Mouse (Mus musculus) midbrain, embryonic 11.5 days (tissue): ENCODE data around the gene Clasp2. TPM values are rescaled to one million over a fixed set of nuclear protein-coding genes. Genes with fewer than 3 reads are reported as not detected.
"Not testable (repeated sequence)": the region's sequence is repeated elsewhere in the genome, so short reads cannot be mapped to it uniquely, and the experiment has no call there.

ENCODE experiments used
- ATAC-seq: fragments of 200-750 bp; cut with Nextera tagmentation; 2 replicates; pipeline ENCODE4 v1.8.0; 2017; ENCODE audit warnings: moderate TSS enrichment, moderate library complexity; ENCODE audit not compliant: low FRiP score
- DNase-seq: peaks from one replicate; pipeline ENCODE4 v3.0.0; 2015; ENCODE audit warnings: low spot score; ENCODE audit errors: missing footprints
- H3K27ac ChIP-seq: fragments of 300-500 bp; sonication (generic); 2 replicates; pipeline ENCODE4 v1.5.1; 2014; ENCODE audit warnings: low read depth, low read length
- H3K27me3 ChIP-seq: fragments of 300-500 bp; sonication (generic); 2 replicates; pipeline ENCODE4 v1.6.1; 2014; ENCODE audit warnings: mild to moderate bottlenecking, low read length, moderate library complexity, mixed read lengths; ENCODE audit not compliant: control insufficient read depth, insufficient read depth
- H3K36me3 ChIP-seq: fragments of 300-500 bp; sonication (generic); 2 replicates; pipeline ENCODE4 v1.6.1; 2014; ENCODE audit warnings: mild to moderate bottlenecking, low read length, moderate library complexity, mixed read lengths; ENCODE audit not compliant: control insufficient read depth, insufficient read depth
- H3K4me1 ChIP-seq: fragments of 300-500 bp; sonication (generic); 2 replicates; pipeline ENCODE4 v1.6.1; 2014; ENCODE audit warnings: low read length; ENCODE audit not compliant: control insufficient read depth, insufficient read depth
- H3K4me2 ChIP-seq: fragments of 300-500 bp; sonication (generic); 2 replicates; pipeline ENCODE4 v1.6.1; 2014; ENCODE audit warnings: mild to moderate bottlenecking, moderate library complexity
- H3K4me3 ChIP-seq: fragments of 300-500 bp; sonication (generic); 2 replicates; pipeline ENCODE4 v1.5.1; 2014; ENCODE audit warnings: low read depth, low read length
- H3K9ac ChIP-seq: fragments of 300-500 bp; sonication (generic); 2 replicates; pipeline ENCODE4 v1.6.1; 2014; ENCODE audit warnings: low read length
- H3K9me3 ChIP-seq: fragments of 300-500 bp; sonication (generic); 2 replicates; pipeline ENCODE4 v1.6.1; 2016; ENCODE audit warnings: low read length; ENCODE audit not compliant: control insufficient read depth
- whole genome bisulfite sequencing: fragments of 180-500 bp; shearing (Covaris S2); extraction: QIAGEN DNeasy Blood & Tissue Kit; methylation state at CpG from one replicate; pipeline ENCODE4 v1.1.7; 2014; 5-methylcytosine and 5-hydroxymethylcytosine counted together
- polyA plus RNA-seq: library from polyadenylated mRNA; unstranded; fragments of >200 nt; fragmentation: Nextera tagmentation; extraction: Ambion mirVana; gene quantifications from 2 replicates; pipeline ENCODE4 v1.2.1, GENCODE M21; 2014

Gene Clasp2
- polyA plus RNA-seq, 1 experiment from 2014 or later: 53.2 TPM

GRCm38 (mm10) chr9:113780863-113781262 is 39.6 kb downstream of the Clasp2 start:
- no peak for DNase-seq
- H3K4me1 ChIP-seq: no peaks in the 10 kb centered on the region
- H3K36me3 ChIP-seq: no peaks in the 10 kb centered on the region
- no peak overlapping the region for H3K9ac ChIP-seq
- H3K27me3 ChIP-seq: no peaks in the 10 kb centered on the region
- 86% methylated on average over 3 of the region's 3 CpGs for WGBS
- H3K4me2 ChIP-seq: no peak overlapping the region
- H3K4me3 ChIP-seq: no peak overlapping the region
- no peaks in the 10 kb centered on the region for H3K9me3 ChIP-seq
- ATAC-seq: no peak
- no peak overlapping the region for H3K27ac ChIP-seq

DNA sequence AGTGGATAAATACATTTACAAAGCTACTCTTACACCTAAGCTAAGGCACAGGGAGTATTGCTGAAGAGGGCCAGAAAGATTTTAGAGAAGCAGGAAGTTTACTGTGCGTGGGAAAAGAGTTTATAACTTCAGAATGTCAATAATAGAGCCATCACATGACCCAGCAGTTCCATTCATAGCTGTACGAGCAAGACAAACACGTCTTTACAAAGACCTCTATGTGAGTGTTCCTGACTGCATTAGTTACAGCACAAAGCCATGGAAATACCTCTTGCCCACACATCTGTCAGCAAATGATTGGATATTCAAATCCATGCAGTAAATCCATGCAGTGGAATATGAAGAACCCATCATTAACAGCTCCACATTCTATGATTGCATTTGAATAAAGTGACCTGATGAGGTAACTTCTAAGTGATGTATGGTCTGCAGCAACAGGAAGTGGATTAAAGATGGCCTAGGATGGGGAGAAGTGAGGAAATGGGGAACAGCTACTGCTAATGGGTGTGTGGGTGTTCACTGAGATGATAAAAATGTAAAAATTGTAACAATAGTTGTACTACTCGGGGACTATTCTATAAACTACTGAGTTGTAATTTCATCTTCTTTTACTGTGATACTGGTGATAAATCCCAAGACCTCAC is 41.2 kb downstream of the Clasp2 start:
- Histone ChIP-seq H3K36me3 (no peaks in the 10 kb centered on the region), H3K9ac (no peak overlapping the region), H3K27me3 (no peaks in the 10 kb centered on the region), H3K27ac (no peak overlapping the region), H3K4me1 (no peaks in the 10 kb centered on the region), H3K4me3 (no peak overlapping the region), H3K9me3 (no peaks in the 10 kb centered on the region), H3K4me2 (no peak overlapping the region)
- WGBS: 56% methylated on average over 4 of the region's 4 CpGs
- ATAC-seq (no peak), DNase-seq (no peak)

DNA sequence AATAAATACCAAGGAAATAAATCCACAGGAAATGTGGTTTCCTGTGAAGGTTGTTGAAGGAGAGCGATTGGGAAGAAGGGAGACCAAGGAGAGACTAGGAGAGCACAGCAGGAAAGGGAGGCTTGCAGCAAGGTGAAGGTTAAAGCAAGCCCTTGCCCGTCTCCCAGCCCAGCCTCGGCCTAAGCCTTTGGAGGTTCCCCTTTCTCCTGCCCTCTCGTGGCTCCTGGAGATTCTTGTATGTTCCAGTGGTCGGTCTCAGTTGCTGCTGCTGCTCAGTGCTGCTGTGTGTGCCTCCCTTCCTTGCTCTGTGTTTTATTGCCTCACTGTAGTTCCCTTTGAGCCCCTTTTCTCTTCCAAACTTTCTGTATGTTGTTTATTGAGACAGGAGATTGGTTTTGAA is 42.4 kb downstream of the Clasp2 start:
- ATAC-seq: no peak
- no peak overlapping the region for H3K4me3 ChIP-seq
- H3K9me3 ChIP-seq: no peaks in the 10 kb centered on the region

GRCm38 (mm10) chr9:113789283-113789682 is 48.0 kb downstream of the Clasp2 start:
- not testable (repeated sequence) for H3K36me3 ChIP-seq, H3K4me1 ChIP-seq, H3K27me3 ChIP-seq, H3K9ac ChIP-seq, ATAC-seq, H3K9me3 ChIP-seq, H3K4me3 ChIP-seq, DNase-seq, H3K4me2 ChIP-seq, H3K27ac ChIP-seq
- WGBS: 69% methylated on average over 4 of the region's 6 CpGs

More for the DNA sequence above, 42.4 kb downstream of the Clasp2 start:
- WGBS: 66% methylated on average over 5 of the region's 5 CpGs
- Histone ChIP-seq H3K4me2 (no peak overlapping the region), H3K9ac (no peak overlapping the region), H3K36me3 (no peaks in the 10 kb centered on the region), H3K4me1 (no peaks in the 10 kb centered on the region), H3K27me3 (no peaks in the 10 kb centered on the region), H3K27ac (no peak overlapping the region)
- DNase-seq: no peak

DNA sequence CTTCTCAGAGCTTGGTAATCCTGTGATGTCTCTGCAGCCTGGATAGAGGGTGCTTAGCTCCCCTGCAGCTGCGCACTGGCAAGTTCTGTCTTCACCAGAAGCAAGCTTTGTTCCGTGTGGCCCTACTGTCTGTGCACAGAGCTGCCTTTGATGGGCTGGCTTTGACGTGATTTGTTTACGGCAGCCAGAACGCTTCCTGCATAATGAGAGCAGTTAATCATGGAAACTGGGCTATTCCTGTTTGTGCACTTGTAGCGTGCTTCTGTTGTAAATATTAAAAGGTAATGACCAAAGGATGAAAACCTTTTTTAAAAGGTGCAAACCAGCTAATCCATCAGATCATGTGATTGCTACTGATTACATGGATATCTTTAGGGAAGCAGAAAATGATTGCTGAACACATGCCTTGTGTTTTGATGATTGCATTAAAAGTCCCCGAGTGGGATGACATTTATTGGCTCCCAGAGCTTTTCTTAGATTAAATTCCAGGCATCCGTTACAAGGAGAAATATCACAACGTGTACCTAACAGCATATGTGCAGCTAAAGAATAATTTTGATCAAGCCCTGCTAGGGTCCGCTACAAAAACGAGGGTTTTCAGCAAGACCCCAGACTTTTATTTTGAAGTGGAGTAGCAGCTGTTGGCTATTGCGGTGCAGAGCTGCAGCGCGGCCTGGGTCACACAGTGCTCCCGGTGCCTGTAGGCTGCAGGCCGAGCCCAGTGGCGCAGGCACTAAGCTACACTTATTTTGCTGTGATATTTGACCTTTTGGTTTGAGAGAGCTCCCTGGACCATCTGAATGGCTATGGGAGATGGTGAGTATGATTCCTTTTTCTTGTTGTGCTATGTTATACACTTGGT is 51.6 kb downstream of the Clasp2 start:
- Histone ChIP-seq H3K27ac (peak overlapping the region; percentile 89), H3K4me2 (peak overlapping the region; percentile 42), H3K27me3 (no peaks in the 10 kb centered on the region), H3K4me1 (peaks cover 6% of the 10 kb centered on the region; the same call in 1 of the 2 replicates), H3K9ac (peak overlapping the region; percentile 63), H3K9me3 (no peaks in the 10 kb centered on the region), H3K4me3 (peak overlapping the region; percentile 39), H3K36me3 (no peaks in the 10 kb centered on the region)
- peak; percentile 94 for ATAC-seq
- DNase-seq: peak; percentile 97
- 3% methylated on average over 17 of the region's 17 CpGs for WGBS

DNA sequence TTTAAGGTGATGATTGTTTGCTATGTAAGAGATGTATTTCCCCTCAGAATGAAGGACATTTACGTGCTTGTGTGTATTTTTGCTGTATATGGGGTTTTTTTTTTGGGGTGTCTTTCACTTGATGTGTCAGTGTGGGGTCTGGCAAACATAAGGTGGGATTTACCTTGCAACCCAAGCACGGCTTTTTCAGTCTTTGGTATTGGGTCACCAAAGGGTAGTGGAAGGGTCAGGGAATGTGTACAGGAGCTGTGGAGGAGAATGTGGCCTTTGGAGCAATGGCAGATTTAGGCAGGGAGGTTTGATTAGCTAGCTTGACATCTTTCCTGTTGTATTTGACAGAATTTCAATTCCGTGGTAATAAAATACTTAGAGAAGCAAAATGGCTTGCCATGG is 52.2 kb downstream of the Clasp2 start:
- 41% methylated on average over 3 of the region's 3 CpGs for WGBS
- Histone ChIP-seq H3K4me3 (peak overlapping the region; percentile 39), H3K27ac (peak overlapping the region; percentile 89), H3K9me3 (no peaks in the 10 kb centered on the region), H3K9ac (peak overlapping the region; percentile 63), H3K4me2 (peak overlapping the region; percentile 42), H3K36me3 (no peaks in the 10 kb centered on the region), H3K27me3 (no peaks in the 10 kb centered on the region), H3K4me1 (peaks cover 6% of the 10 kb centered on the region; the same call in 1 of the 2 replicates)
- ATAC-seq (peak; percentile 20; the same call in 1 of the 2 replicates), DNase-seq (no peak)

- Histone ChIP-seq H3K9ac (no peak overlapping the region), H3K27ac (no peak overlapping the region), H3K9me3 (no peaks in the 10 kb centered on the region), H3K27me3 (no peaks in the 10 kb centered on the region), H3K4me2 (peak overlapping the region; percentile 42), H3K4me1 (peaks cover 6% of the 10 kb centered on the region; the same call in 1 of the 2 replicates), H3K4me3 (no peak overlapping the region), H3K36me3 (no peaks in the 10 kb centered on the region)
- WGBS: 86% methylated on average over 2 of the region's 2 CpGs
- DNase-seq (peak; percentile 86), ATAC-seq (no peak)
These were observed 52.7 kb downstream of the Clasp2 start for GRCm38 (mm10) chr9:113793966-113794365.

DNA sequence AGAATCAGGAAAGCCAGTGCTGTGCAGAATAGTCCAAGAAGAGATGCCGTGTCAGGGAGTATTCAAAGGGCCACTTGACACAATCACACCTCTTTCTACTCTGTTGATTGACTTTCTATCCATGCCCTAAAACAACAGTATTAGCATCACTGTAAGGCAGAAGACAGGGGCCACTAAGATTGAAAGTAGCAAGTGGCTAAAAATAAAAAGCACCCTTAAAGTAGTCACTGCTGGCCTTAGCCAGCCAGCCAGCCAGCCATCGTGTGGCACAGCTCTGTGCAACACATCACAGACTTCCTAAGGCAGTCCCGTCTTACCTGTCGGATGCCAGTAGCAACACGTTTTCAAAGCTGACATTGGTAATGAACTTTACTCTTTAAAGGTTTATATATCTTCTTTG is 55.9 kb downstream of the Clasp2 start:
- no peak overlapping the region for H3K9ac ChIP-seq
- DNase-seq (no peak), ATAC-seq (no peak)
- H3K9me3 ChIP-seq: no peaks in the 10 kb centered on the region
- H3K4me2 ChIP-seq: no peak overlapping the region
- H3K36me3 ChIP-seq: no peaks in the 10 kb centered on the region
- peaks cover 4% of the 10 kb centered on the region; the same call in 1 of the 2 replicates for H3K4me1 ChIP-seq
- no peak overlapping the region for H3K4me3 ChIP-seq
- H3K27ac ChIP-seq: no peak overlapping the region
- H3K27me3 ChIP-seq: no peaks in the 10 kb centered on the region
- 89% methylated on average over 5 of the region's 5 CpGs for WGBS

DNA sequence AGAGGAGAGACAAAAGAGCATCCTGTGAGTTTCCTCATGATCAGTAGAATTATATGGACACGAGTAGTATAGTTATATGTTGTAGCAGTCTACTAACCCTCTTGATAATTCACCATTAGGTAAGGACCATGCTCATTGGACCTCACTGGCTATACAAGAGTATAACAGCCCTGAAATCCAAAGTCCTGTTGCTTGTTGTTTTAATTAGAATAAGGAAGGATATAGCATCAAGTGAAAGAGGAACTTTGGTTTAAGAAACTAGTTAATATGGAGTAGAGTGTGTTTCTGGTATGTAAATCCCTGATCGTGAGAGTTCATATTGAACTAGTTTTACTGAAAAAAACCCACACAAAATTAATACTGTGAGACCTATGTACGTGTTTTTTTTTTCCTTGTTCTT is 59.4 kb downstream of the Clasp2 start:
- no peak overlapping the region for H3K4me2 ChIP-seq
- DNase-seq: no peak
- no peak for ATAC-seq
- no peak overlapping the region for H3K4me3 ChIP-seq
- no peaks in the 10 kb centered on the region for H3K36me3 ChIP-seq
- H3K4me1 ChIP-seq: no peaks in the 10 kb centered on the region
- H3K27ac ChIP-seq: no peak overlapping the region
- no peaks in the 10 kb centered on the region for H3K9me3 ChIP-seq
- H3K27me3 ChIP-seq: no peaks in the 10 kb centered on the region
- H3K9ac ChIP-seq: no peak overlapping the region
- WGBS: 90% methylated on average over 3 of the region's 3 CpGs
